Mouse (Mus musculus) CH12.LX (cell line): ENCODE results near the gene Wdr62. TPM values are rescaled to one million over a fixed set of nuclear protein-coding genes. Genes with fewer than 3 reads are reported as not detected.

ENCODE experiments used
- DNase-seq: peaks from one replicate; pipeline ENCODE4 v3.0.0-alpha.2; 2013; ENCODE audit errors: extremely low read depth
- H3K27ac ChIP-seq: 2 replicates; pipeline ENCODE4 v1.5.1; 2012; ENCODE audit warnings: low read depth, mild to moderate bottlenecking, control low read depth, moderate library complexity; ENCODE audit not compliant: insufficient read depth
- H3K27me3 ChIP-seq: replicated peaks from 2 replicates; pipeline ENCODE3; 2012; ENCODE audit warnings: inconsistent platforms
- H3K36me3 ChIP-seq, 2 experiments: replicated peaks in 1 of 2; 2 replicates each; pipeline versions ENCODE3 to v1.6.1; 2012; ENCODE audit warnings: inconsistent platforms in 1 of 2, low read length in 1 of 2, mild to moderate bottlenecking in 1 of 2, mixed read lengths in 1 of 2, moderate library complexity in 1 of 2; ENCODE audit not compliant: control insufficient read depth in 1 of 2, insufficient read depth in 1 of 2
- H3K4me1 ChIP-seq, 2 experiments: 2 replicates each; pipeline ENCODE4 v1.6.1; 2012; ENCODE audit warnings: inconsistent platforms in 1 of 2, moderate library complexity in 1 of 2; ENCODE audit not compliant: insufficient read depth in 2 of 2, control insufficient read depth in 1 of 2
- H3K4me2 ChIP-seq: 2 replicates; pipeline ENCODE4 v1.6.1; 2012; ENCODE audit warnings: low read depth, mild to moderate bottlenecking, control low read depth; ENCODE audit not compliant: poor library complexity, insufficient read depth, severe bottlenecking
- H3K4me3 ChIP-seq, 3 experiments: fragments of 150-350 bp in 1 of 3; sonication (generic) in 1 of 3; replicated peaks in 1 of 3; 2 replicates each; pipeline versions ENCODE3 to v1.5.1; 2011 to 2012; ENCODE audit warnings: low read depth in 2 of 3, low read length in 2 of 3, mild to moderate bottlenecking in 2 of 3, moderate library complexity in 2 of 3, control low read depth in 1 of 3, improper control_type of control experiment in 1 of 3, inconsistent platforms in 1 of 3, mixed read lengths in 1 of 3; ENCODE audit not compliant: poor library complexity in 1 of 3
- H3K79me2 ChIP-seq: replicated peaks from 2 replicates; pipeline ENCODE4 v1.6.1; 2012; ENCODE audit warnings: mild to moderate bottlenecking, moderate library complexity; ENCODE audit not compliant: control insufficient read depth, poor library complexity, insufficient read depth, severe bottlenecking; ENCODE audit errors: extremely low read depth
- H3K9ac ChIP-seq: 2 replicates; pipeline ENCODE4 v1.6.1; 2012; ENCODE audit warnings: low read depth, mild to moderate bottlenecking, control low read depth, moderate library complexity; ENCODE audit not compliant: insufficient read depth
- H3K9me3 ChIP-seq: replicated peaks from 2 replicates; pipeline ENCODE3; 2012; ENCODE audit warnings: low read length, inconsistent platforms, mixed read lengths
- BHLHE40 ChIP-seq: IDR thresholded peaks from 2 replicates; pipeline ENCODE4 v1.6.1; 2011; ENCODE audit warnings: mild to moderate bottlenecking, low read depth, low read length, improper control_type of control experiment
- CHD2 ChIP-seq: IDR thresholded peaks from 2 replicates; pipeline ENCODE4 v1.6.1; 2011; ENCODE audit warnings: low read length, improper control_type of control experiment
- CTCF ChIP-seq, 2 experiments: IDR thresholded peaks in 1 of 2; conservative IDR thresholded peaks in 1 of 2; 2 replicates each; pipeline ENCODE4 v1.5.1; 2011 to 2012; ENCODE audit warnings: low read depth in 2 of 2, low read length in 2 of 2, improper control_type of control experiment in 1 of 2, inconsistent platforms in 1 of 2, mild to moderate bottlenecking in 1 of 2, moderate library complexity in 1 of 2
- EP300 ChIP-seq: IDR thresholded peaks from 2 replicates; pipeline ENCODE4 v1.6.1; 2011; ENCODE audit warnings: low read length, improper control_type of control experiment
- IRF4 ChIP-seq: IDR thresholded peaks from 2 replicates; pipeline ENCODE4 v1.6.1; 2014; ENCODE audit warnings: low read depth, mild to moderate bottlenecking, inconsistent platforms, low read length, improper control_type of control experiment
- JUN ChIP-seq: IDR thresholded peaks from 2 replicates; pipeline ENCODE4 v1.6.1; 2011; ENCODE audit warnings: low read depth, mild to moderate bottlenecking, low read length, improper control_type of control experiment, moderate library complexity; ENCODE audit not compliant: insufficient read depth
- MAFK ChIP-seq: IDR thresholded peaks from 2 replicates; pipeline ENCODE4 v1.6.1; 2011; ENCODE audit warnings: low read length, improper control_type of control experiment; ENCODE audit not compliant: insufficient replicate concordance
- MAX ChIP-seq: IDR thresholded peaks from 2 replicates; pipeline ENCODE4 v1.6.1; 2011; ENCODE audit warnings: low read length, improper control_type of control experiment
- MEF2A ChIP-seq: IDR thresholded peaks from 2 replicates; pipeline ENCODE4 v1.6.1; 2014; ENCODE audit warnings: low read depth, mild to moderate bottlenecking, inconsistent platforms, low read length, improper control_type of control experiment, borderline replicate concordance
- MYC ChIP-seq: IDR thresholded peaks from 2 replicates; pipeline ENCODE4 v1.6.1; 2011; ENCODE audit warnings: low read depth, mild to moderate bottlenecking, improper control_type of control experiment, low read length
- NRF1 ChIP-seq: IDR thresholded peaks from 2 replicates; pipeline ENCODE4 v1.6.1; 2014; ENCODE audit warnings: low read depth, mild to moderate bottlenecking, inconsistent platforms, low read length, improper control_type of control experiment, moderate library complexity
- POLR2A ChIP-seq: IDR thresholded peaks from 2 replicates; pipeline ENCODE4 v1.6.1; 2011; ENCODE audit warnings: low read depth, mild to moderate bottlenecking, improper control_type of control experiment, low read length
- RAD21 ChIP-seq: IDR thresholded peaks from 2 replicates; pipeline ENCODE4 v1.6.1; 2011; ENCODE audit warnings: low read depth, mild to moderate bottlenecking, low read length, improper control_type of control experiment, moderate library complexity
- RCOR1 ChIP-seq: conservative IDR thresholded peaks from 2 replicates; pipeline ENCODE4 v1.6.1; 2012; ENCODE audit warnings: low read depth, mild to moderate bottlenecking, inconsistent platforms, low read length, improper control_type of control experiment
- SIN3A ChIP-seq: IDR thresholded peaks from 2 replicates; pipeline ENCODE4 v1.6.1; 2012; ENCODE audit warnings: low read length, improper control_type of control experiment, inconsistent platforms
- TBP ChIP-seq: conservative IDR thresholded peaks from 2 replicates; pipeline ENCODE4 v1.6.1; 2011; ENCODE audit warnings: low read depth, low read length, improper control_type of control experiment
- TCF12 ChIP-seq: IDR thresholded peaks from 2 replicates; pipeline ENCODE4 v1.6.1; 2014; ENCODE audit warnings: low read depth, mild to moderate bottlenecking, inconsistent platforms, low read length, improper control_type of control experiment
- UBTF ChIP-seq: IDR thresholded peaks from 2 replicates; pipeline ENCODE4 v1.6.1; 2012; ENCODE audit warnings: low read depth, mild to moderate bottlenecking, inconsistent platforms, low read length, improper control_type of control experiment, moderate library complexity
- USF1 ChIP-seq: IDR thresholded peaks from 2 replicates; pipeline ENCODE4 v1.6.1; 2014; ENCODE audit warnings: low read depth, mild to moderate bottlenecking, inconsistent platforms, low read length, improper control_type of control experiment
- ZKSCAN1 ChIP-seq: IDR thresholded peaks from 2 replicates; pipeline ENCODE4 v1.6.1; 2012; ENCODE audit warnings: low read depth, inconsistent platforms, low read length, improper control_type of control experiment, borderline replicate concordance
- ZMIZ1 ChIP-seq: IDR thresholded peaks from 2 replicates; pipeline ENCODE4 v1.6.1; 2012; ENCODE audit warnings: low read depth, mild to moderate bottlenecking, inconsistent platforms, low read length, improper control_type of control experiment
- ZNF384 ChIP-seq: IDR thresholded peaks from 2 replicates; pipeline ENCODE4 v1.6.1; 2012; ENCODE audit warnings: low read depth, low read length, improper control_type of control experiment, inconsistent platforms
- dilution Hi-C: fragments of 300-500 bp; cut with MboI; formaldehyde crosslinking; loops from 2 replicates; pipeline ENCODE4 v1.14.3; 2020; ENCODE audit warnings: low sequenced_read_pairs; ENCODE audit not compliant: extremely low pct_unique_long_range_greater_than_20kb, extremely low pct_ligation_motif_present
- in situ Hi-C: fragments of 300-500 bp; cut with MboI; formaldehyde crosslinking; loops from 3 replicates; pipeline ENCODE4 v1.14.3; 2019; ENCODE audit warnings: low sequenced_read_pairs, low pct_ligation_motif_present, low pct_unique_long_range_greater_than_20kb, mixed read lengths
- polyA plus RNA-seq: library from polyadenylated mRNA; unstranded; fragments of >175 nt; gene quantifications from 2 replicates; pipeline ENCODE4 v1.2.1, GENCODE M21; 2012; ENCODE audit warnings: low read depth; ENCODE audit not compliant: insufficient read length
- total RNA-seq, 2 experiments: library from RNA; depleted of rRNA; stranded (reverse); fragments of 300-350 nt in 1 of 2; fragments of >200 nt in 1 of 2; gene quantifications; 2 replicates each; pipeline ENCODE4 v1.2.3; 2012 to 2014

Wdr62 gene
- total and polyA plus RNA-seq, 3 experiments: 2.3 to 19.7 (median 5.3) TPM

DNA sequence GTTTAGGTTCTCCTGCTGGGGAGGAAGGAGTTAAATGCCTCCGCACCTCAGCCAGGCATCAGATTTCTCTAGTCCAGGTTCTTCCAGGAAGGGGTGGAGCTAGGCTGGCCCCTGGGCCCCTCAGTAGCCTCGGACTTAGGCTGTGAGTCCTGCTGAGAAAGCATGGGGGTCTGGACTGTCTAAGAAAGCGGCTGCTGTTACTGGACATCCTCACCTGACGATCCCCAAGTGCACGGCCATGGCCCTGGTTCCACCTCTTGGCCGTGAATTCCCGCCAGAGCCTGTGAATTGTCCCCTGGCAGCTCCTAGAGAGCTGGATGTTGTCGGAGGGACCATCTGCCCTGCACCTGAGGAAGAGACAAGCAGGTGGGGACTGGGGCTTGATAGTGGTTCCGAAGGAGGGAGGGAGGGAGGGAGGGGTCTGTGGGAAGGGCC, 34.5 kb upstream of the Wdr62 start, which contains the start of gene Syne4:
Gene Syne4, plus strand, starts transcription at position 87 of the 435 bp plus-strand sequence.
- in situ Hi-C loops (no loop called here), dilution Hi-C loops (no loop called here)
- no peak within 1 kb of the TSS for H3K4me2 ChIP-seq
- TF ChIP-seq JUN (no peak), CHD2 (no peak), POLR2A (no peak), CTCF (conservative IDR thresholded peaks at IDR 0.05 in 1 of 2, IDR thresholded peaks at IDR 0.05 in 1 of 2; ENCODE audit: low read depth in 2 of 2, low read length in 2 of 2) (no peak), NRF1 (no peak), TBP (no peak), MYC (no peak), ZKSCAN1 (no peak), SIN3A (no peak), RCOR1 (no peak), RAD21 (no peak), EP300 (no peak), MAFK (no peak), IRF4 (no peak), MAX (no peak), BHLHE40 (no peak), TCF12 (no peak)
- no peaks in the 10 kb centered on the region for H3K9me3 ChIP-seq
- no peaks in the 10 kb centered on the region for H3K27me3 ChIP-seq
- peaks cover 3 to 6% of the 10 kb centered on the region in 2 experiments for H3K4me1 ChIP-seq
- H3K4me3 ChIP-seq: no peak within 1 kb of the TSS
- H3K27ac ChIP-seq: no peak within 1 kb of the TSS
- H3K9ac ChIP-seq: no peak within 1 kb of the TSS
- H3K36me3 ChIP-seq: peaks cover 20 to 90% of the 10 kb centered on the region in 2 experiments
- no peak for DNase-seq
- H3K79me2 ChIP-seq: no peaks in the 10 kb centered on the region; the same call in 1 of the 2 replicates

DNA sequence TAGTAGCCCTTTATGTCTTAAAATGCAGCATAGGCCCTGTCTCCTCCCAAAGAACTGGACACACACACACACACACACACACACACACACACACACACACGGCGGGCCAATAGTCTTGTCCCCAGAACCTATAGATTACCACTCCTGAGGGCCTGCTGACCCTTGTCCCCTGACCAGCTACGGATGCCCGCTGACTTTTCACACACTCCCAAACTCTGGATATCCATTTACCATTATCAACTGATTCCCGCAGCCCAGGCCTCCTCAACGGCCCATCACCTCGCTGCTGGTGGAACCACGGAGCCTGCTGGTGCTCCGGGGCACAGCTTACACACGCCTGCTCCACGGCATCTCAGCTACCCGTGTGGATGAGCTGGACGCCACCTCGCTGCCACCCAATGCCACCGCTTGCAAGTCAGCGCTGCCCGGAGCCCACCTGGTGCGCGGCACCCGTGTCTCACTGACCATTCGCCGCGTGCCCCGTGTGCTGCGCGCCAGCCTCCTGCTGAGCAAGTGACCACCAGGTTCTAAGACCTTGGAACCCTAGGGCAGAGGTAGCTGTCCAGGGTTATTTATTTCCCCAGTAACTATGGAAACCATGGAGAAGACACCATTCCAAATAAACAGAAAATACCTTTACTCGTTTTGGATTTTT, 33.6 kb upstream of the Wdr62 start:
- H3K9ac ChIP-seq: no peak overlapping the region
- in situ Hi-C loops: no loop called here
- dilution Hi-C loops: no loop called here
- peaks cover 6% of the 10 kb centered on the region for H3K79me2 ChIP-seq
- no peak overlapping the region for H3K27ac ChIP-seq
- H3K4me3 ChIP-seq: no peak overlapping the region
- no peak overlapping the region for H3K4me2 ChIP-seq
- TF ChIP-seq ZKSCAN1 (no peak), MYC (no peak), CTCF (conservative IDR thresholded peaks at IDR 0.05 in 1 of 2, IDR thresholded peaks at IDR 0.05 in 1 of 2; ENCODE audit: low read depth in 2 of 2, low read length in 2 of 2) (no peak), UBTF (no peak), ZNF384 (no peak), USF1 (no peak), ZMIZ1 (no peak), BHLHE40 (no peak), MEF2A (no peak)
- H3K4me1 ChIP-seq: peaks cover 7 to 13% of the 10 kb centered on the region in 2 experiments
- peaks cover 20 to 81% of the 10 kb centered on the region in 2 experiments for H3K36me3 ChIP-seq
- no peaks in the 10 kb centered on the region for H3K9me3 ChIP-seq
- no peak for DNase-seq
- no peaks in the 10 kb centered on the region for H3K27me3 ChIP-seq
